In the genomic region with DNA sequence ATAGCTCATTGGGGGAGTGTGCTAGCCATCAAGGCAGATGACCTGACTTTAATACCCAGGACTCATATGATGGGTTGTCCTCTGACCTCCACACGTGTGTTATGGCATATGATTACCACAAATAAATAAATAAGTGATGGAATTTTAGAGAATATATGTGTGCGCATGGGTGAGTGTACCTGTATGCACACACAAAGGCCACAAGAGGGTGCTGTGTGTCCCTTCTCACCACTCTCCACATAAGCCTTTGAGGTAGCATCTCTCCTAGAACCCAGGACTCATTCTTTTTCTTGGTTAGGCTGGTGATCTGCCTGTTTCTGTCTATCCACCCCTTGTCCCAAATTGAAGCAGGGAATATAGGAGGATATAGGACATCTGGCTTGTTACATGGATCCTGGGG, we compare ENCODE assay signal across 15 mouse cellular contexts. TPM values are rescaled to one million over a fixed set of nuclear protein-coding genes. Genes with fewer than 3 reads are reported as not detected.
DNase-seq lines count a peak whose midpoint lies in the region; ATAC-seq and TF ChIP-seq lines count a peak whose summit lies in the region.
"Had no signal": no experiment of that assay in that cellular context is flagged by ENCODE, and none has a peak within 500 bp of the region (broad histone marks: within the 10 kb centered on the region; RNA-seq: fewer than 3 reads in every experiment).

No protein-coding gene starts in this region.

- no peaks in the 10 kb centered on the region; the same call in 1 of the 2 replicates for H3K9me3 ChIP-seq in kidney, embryonic 15.5 days (replicated peaks)
- H3K9me3 ChIP-seq in midbrain, postnatal 0 days (ENCODE audit: low read length), result no peaks in the 10 kb centered on the region
- H3K9me3 ChIP-seq in midbrain, embryonic 10.5 days (replicated peaks), result peaks cover 16% of the 10 kb centered on the region; the same call in 1 of the 2 replicates
- H3K9me3 ChIP-seq: heart, embryonic 15.5 days; liver, embryonic 13.5 days had no signal

- H3K9ac ChIP-seq in kidney, embryonic 15.5 days, result no peak overlapping the region
- no peak overlapping the region for H3K9ac ChIP-seq in midbrain, postnatal 0 days (replicated peaks; ENCODE audit: low read length, poor library complexity, severe bottlenecking)
- H3K9ac ChIP-seq: heart, embryonic 15.5 days; hindbrain, embryonic 13.5 days; liver, embryonic 13.5 days had no signal

- DNase-seq in kidney, adult 2 months, result no peak
- DNase-seq in midbrain, postnatal 0 days (ENCODE audit: low spot score), result no peak
- no peak for DNase-seq in midbrain, embryonic 10.5 days (ENCODE audit: low spot score)
- peak; percentile 65 for DNase-seq in ZHBTc4 (ENCODE audit: low read depth, low spot score)
- no peak for DNase-seq in thymus, adult 2 months
- DNase-seq: cerebellum, adult 2 months; gastrocnemius, postnatal 25 days; kidney, adult 8-10 months; liver, embryonic 13.5 days had no signal

- no peaks in the 10 kb centered on the region for H3K36me3 ChIP-seq in kidney, adult 2 months (ENCODE audit: control insufficient read depth, insufficient read depth, low read length)
- no peaks in the 10 kb centered on the region for H3K36me3 ChIP-seq in kidney, embryonic 15.5 days
- no peaks in the 10 kb centered on the region for H3K36me3 ChIP-seq in midbrain, postnatal 0 days (ENCODE audit: insufficient read depth, low read length)
- no peaks in the 10 kb centered on the region for H3K36me3 ChIP-seq in midbrain, embryonic 10.5 days
- H3K36me3 ChIP-seq in thymus, adult 2 months (ENCODE audit: control insufficient read depth, insufficient read depth, low read length), result no peaks in the 10 kb centered on the region
- H3K36me3 ChIP-seq: heart, embryonic 15.5 days; liver, embryonic 13.5 days had no signal

- 41% methylated on average over 2 of the region's 2 CpGs for WGBS in kidney, adult 2 months
- WGBS in kidney, embryonic 15.5 days, result 58% methylated on average over 2 of the region's 2 CpGs
- WGBS in midbrain, postnatal 0 days, result 50% methylated on average over 2 of the region's 2 CpGs
- 47% methylated on average over 2 of the region's 2 CpGs for WGBS in midbrain, embryonic 10.5 days
- 52% methylated on average over 2 of the region's 2 CpGs for WGBS in thymus, adult 2 months

- H3K27me3 ChIP-seq in kidney, adult 2 months (replicated peaks; ENCODE audit: control insufficient read depth, insufficient read depth, low read length), result no peaks in the 10 kb centered on the region
- no peaks in the 10 kb centered on the region for H3K27me3 ChIP-seq in kidney, embryonic 15.5 days
- H3K27me3 ChIP-seq in midbrain, postnatal 0 days (ENCODE audit: insufficient read depth, low read length), result no peaks in the 10 kb centered on the region
- no peaks in the 10 kb centered on the region for H3K27me3 ChIP-seq in midbrain, embryonic 10.5 days (ENCODE audit: low read depth, poor library complexity, severe bottlenecking)
- H3K27me3 ChIP-seq in thymus, adult 2 months (ENCODE audit: control insufficient read depth, insufficient read depth, low read length), result no peaks in the 10 kb centered on the region
- H3K27me3 ChIP-seq: hindbrain, embryonic 13.5 days; liver, embryonic 13.5 days had no signal

- no peak for ATAC-seq in kidney, embryonic 15.5 days (replicated peaks; ENCODE audit: low FRiP score)
- ATAC-seq in midbrain, postnatal 0 days (ENCODE audit: low FRiP score), result no peak
- ATAC-seq in erythroid progenitor cell, adult 5-6 weeks (replicated peaks; ENCODE audit: low FRiP score, poor library complexity, severe bottlenecking), result no peak

- no peaks in the 10 kb centered on the region for H3K4me1 ChIP-seq in kidney, adult 2 months (ENCODE audit: control insufficient read depth, insufficient read depth, low read length)
- H3K4me1 ChIP-seq in kidney, embryonic 15.5 days, result no peaks in the 10 kb centered on the region
- H3K4me1 ChIP-seq in midbrain, postnatal 0 days (ENCODE audit: insufficient read depth, low read length), result no peaks in the 10 kb centered on the region
- no peaks in the 10 kb centered on the region for H3K4me1 ChIP-seq in midbrain, embryonic 10.5 days
- H3K4me1 ChIP-seq in thymus, adult 2 months (replicated peaks; ENCODE audit: control insufficient read depth, insufficient read depth, low read length), result no peaks in the 10 kb centered on the region
- H3K4me1 ChIP-seq: heart, embryonic 15.5 days; hindbrain, embryonic 13.5 days; liver, embryonic 13.5 days had no signal

- no peak overlapping the region for H3K27ac ChIP-seq in kidney, adult 2 months (ENCODE audit: insufficient read depth, low read depth, low read length)
- H3K27ac ChIP-seq in kidney, embryonic 15.5 days, result no peak overlapping the region
- no peak overlapping the region for H3K27ac ChIP-seq in midbrain, postnatal 0 days (ENCODE audit: low read depth, low read length)
- no peak overlapping the region for H3K27ac ChIP-seq in midbrain, embryonic 10.5 days (replicated peaks)
- H3K27ac ChIP-seq in thymus, adult 2 months (ENCODE audit: control insufficient read depth, insufficient read depth, low read length), result no peak overlapping the region
- H3K27ac ChIP-seq: heart, embryonic 15.5 days; hindbrain, embryonic 13.5 days; liver, embryonic 13.5 days had no signal

- no peak overlapping the region for H3K4me2 ChIP-seq in kidney, embryonic 15.5 days
- no peak overlapping the region for H3K4me2 ChIP-seq in midbrain, postnatal 0 days (ENCODE audit: low read depth, low read length, poor library complexity, severe bottlenecking)
- H3K4me2 ChIP-seq: heart, embryonic 15.5 days; hindbrain, embryonic 13.5 days; liver, embryonic 13.5 days had no signal

- no peak for TF ChIP-seq POLR2A in kidney, adult 2 months (IDR thresholded peaks at IDR 0.05; ENCODE audit: low read depth, low read length)
- TF ChIP-seq POLR2A in thymus, adult 2 months (IDR thresholded peaks at IDR 0.05; ENCODE audit: control insufficient read depth, extremely low read depth, insufficient read depth, low read length, poor library complexity), result no peak

- H3K4me3 ChIP-seq in kidney, adult 2 months (ENCODE audit: insufficient read depth, low read depth, low read length), result no peak overlapping the region
- H3K4me3 ChIP-seq in kidney, embryonic 15.5 days (replicated peaks), result no peak overlapping the region
- H3K4me3 ChIP-seq in midbrain, postnatal 0 days (ENCODE audit: low read depth, low read length), result no peak overlapping the region
- no peak overlapping the region for H3K4me3 ChIP-seq in midbrain, embryonic 10.5 days
- no peak overlapping the region for H3K4me3 ChIP-seq in thymus, adult 2 months (ENCODE audit: control insufficient read depth, insufficient read depth, low read length)
- H3K4me3 ChIP-seq: heart, embryonic 15.5 days; hindbrain, embryonic 13.5 days; liver, embryonic 13.5 days had no signal

- peak; percentile 54 for TF ChIP-seq CTCF in kidney, adult 2 months (conservative IDR thresholded peaks at IDR 0.05; ENCODE audit: insufficient read depth, insufficient read length, low read depth, low read length)
- TF ChIP-seq CTCF in midbrain, postnatal 0 days (IDR thresholded peaks at IDR 0.05), result peak; percentile 45
- TF ChIP-seq CTCF in thymus, adult 2 months (IDR thresholded peaks at IDR 0.05; ENCODE audit: borderline replicate concordance, control insufficient read depth, extremely low read depth, insufficient read depth, low read length, poor library complexity), result no peak

RNA-seq across cellular contexts. Expression of gene Galp, which starts 1.1 kb away (rescaled TPM):
- polyA plus RNA-seq in kidney, adult 2 months (2012; rRNA removed), result not detected in 2 replicates
- polyA plus RNA-seq in kidney, embryonic 15.5 days (2015; fragmentation: Nextera tagmentation; extraction: Ambion mirVana), result not detected in 2 replicates
- not detected in 2 replicates for total RNA-seq in midbrain, postnatal 0 days (2014; rRNA removed)
- polyA plus RNA-seq in midbrain, postnatal 0 days (2015; fragmentation: Nextera tagmentation; extraction: Ambion mirVana), result not detected in 2 replicates
- not detected in 2 replicates for polyA plus RNA-seq in midbrain, embryonic 10.5 days (2016; fragmentation: Nextera tagmentation; extraction: Ambion mirVana)
- total RNA-seq in erythroid progenitor cell, adult 5-6 weeks (2015; ENCODE audit: low replicate concordance), result not detected in 2 replicates
- total RNA-seq in erythroid progenitor cell, adult 5-6 weeks (2017; ENCODE audit: low replicate concordance), result not detected in 2 replicates
- polyA plus RNA-seq in thymus, adult 2 months (2012; rRNA removed), result 0.32 TPM in 1 of 2 replicates, not detected in the other
- total RNA-seq: gastrocnemius, postnatal 25 days; left cerebral cortex, postnatal 14 days; megakaryocyte, adult 5-6 weeks had no signal
- polyA plus RNA-seq: cerebellum, adult 2 months; heart, embryonic 15.5 days; hindbrain, embryonic 13.5 days; liver, embryonic 13.5 days had no signal

RNA-seq across cellular contexts. Expression of gene Zfp444, which starts 23.8 kb away (rescaled TPM):
- polyA plus RNA-seq in kidney, adult 2 months (2012; rRNA removed), result 47.1 and 65.2 TPM in 2 replicates
- polyA plus RNA-seq in kidney, embryonic 15.5 days (2015; fragmentation: Nextera tagmentation; extraction: Ambion mirVana), result 65.5 and 71.4 TPM in 2 replicates
- 86.4 and 92.4 TPM in 2 replicates for total RNA-seq in midbrain, postnatal 0 days (2014; rRNA removed)
- 78.6 and 85.2 TPM in 2 replicates for polyA plus RNA-seq in midbrain, postnatal 0 days (2015; fragmentation: Nextera tagmentation; extraction: Ambion mirVana)
- 81.8 and 86.1 TPM in 2 replicates for polyA plus RNA-seq in midbrain, embryonic 10.5 days (2016; fragmentation: Nextera tagmentation; extraction: Ambion mirVana)
- 0.42 TPM in 1 of 2 replicates, not detected in the other for total RNA-seq in erythroid progenitor cell, adult 5-6 weeks (2015; ENCODE audit: low replicate concordance)
- 4.2 and 11.6 TPM in 2 replicates for total RNA-seq in erythroid progenitor cell, adult 5-6 weeks (2017; ENCODE audit: low replicate concordance)
- 73.1 and 78.6 TPM in 2 replicates for polyA plus RNA-seq in thymus, adult 2 months (2012; rRNA removed)

RNA-seq across cellular contexts. Expression of gene Zscan5b, which starts 26.3 kb away (rescaled TPM):
- polyA plus RNA-seq in kidney, adult 2 months (2012; rRNA removed), result not detected in 2 replicates
- not detected in 2 replicates for polyA plus RNA-seq in kidney, embryonic 15.5 days (2015; fragmentation: Nextera tagmentation; extraction: Ambion mirVana)
- not detected in 2 replicates for total RNA-seq in midbrain, postnatal 0 days (2014; rRNA removed)
- polyA plus RNA-seq in midbrain, postnatal 0 days (2015; fragmentation: Nextera tagmentation; extraction: Ambion mirVana), result not detected in 2 replicates
- not detected in 2 replicates for polyA plus RNA-seq in midbrain, embryonic 10.5 days (2016; fragmentation: Nextera tagmentation; extraction: Ambion mirVana)
- total RNA-seq in erythroid progenitor cell, adult 5-6 weeks (2015; ENCODE audit: low replicate concordance), result not detected in 2 replicates
- not detected in 2 replicates for total RNA-seq in erythroid progenitor cell, adult 5-6 weeks (2017; ENCODE audit: low replicate concordance)
- polyA plus RNA-seq in thymus, adult 2 months (2012; rRNA removed), result not detected in 2 replicates
- total RNA-seq: gastrocnemius, postnatal 25 days; left cerebral cortex, postnatal 14 days; megakaryocyte, adult 5-6 weeks had no signal
- polyA plus RNA-seq: cerebellum, adult 2 months; heart, embryonic 15.5 days; hindbrain, embryonic 13.5 days; liver, embryonic 13.5 days had no signal

RNA-seq across cellular contexts. Expression of gene Zfp787, which starts 40.0 kb away (rescaled TPM):
- polyA plus RNA-seq in kidney, adult 2 months (2012; rRNA removed), result 54.2 and 66.1 TPM in 2 replicates
- polyA plus RNA-seq in kidney, embryonic 15.5 days (2015; fragmentation: Nextera tagmentation; extraction: Ambion mirVana), result 30.7 and 31.9 TPM in 2 replicates
- total RNA-seq in midbrain, postnatal 0 days (2014; rRNA removed), result 65.8 and 66.7 TPM in 2 replicates
- 53.8 and 61.5 TPM in 2 replicates for polyA plus RNA-seq in midbrain, postnatal 0 days (2015; fragmentation: Nextera tagmentation; extraction: Ambion mirVana)
- 25.0 and 27.3 TPM in 2 replicates for polyA plus RNA-seq in midbrain, embryonic 10.5 days (2016; fragmentation: Nextera tagmentation; extraction: Ambion mirVana)
- total RNA-seq in erythroid progenitor cell, adult 5-6 weeks (2015; ENCODE audit: low replicate concordance), result 16.8 and 18.4 TPM in 2 replicates
- total RNA-seq in erythroid progenitor cell, adult 5-6 weeks (2017; ENCODE audit: low replicate concordance), result 4.1 and 7.6 TPM in 2 replicates
- 58.2 and 62.9 TPM in 2 replicates for polyA plus RNA-seq in thymus, adult 2 months (2012; rRNA removed)

RNA-seq across cellular contexts. Expression of gene Epp13, which starts 56.7 kb away (rescaled TPM):
- not detected in 2 replicates for polyA plus RNA-seq in kidney, adult 2 months (2012; rRNA removed)
- polyA plus RNA-seq in kidney, embryonic 15.5 days (2015; fragmentation: Nextera tagmentation; extraction: Ambion mirVana), result not detected in 2 replicates
- not detected in 2 replicates for total RNA-seq in midbrain, postnatal 0 days (2014; rRNA removed)
- polyA plus RNA-seq in midbrain, postnatal 0 days (2015; fragmentation: Nextera tagmentation; extraction: Ambion mirVana), result 0.39 TPM in 1 of 2 replicates, not detected in the other
- not detected in 2 replicates for polyA plus RNA-seq in midbrain, embryonic 10.5 days (2016; fragmentation: Nextera tagmentation; extraction: Ambion mirVana)
- total RNA-seq in erythroid progenitor cell, adult 5-6 weeks (2015; ENCODE audit: low replicate concordance), result not detected in 2 replicates
- not detected in 2 replicates for total RNA-seq in erythroid progenitor cell, adult 5-6 weeks (2017; ENCODE audit: low replicate concordance)
- polyA plus RNA-seq in thymus, adult 2 months (2012; rRNA removed), result not detected in 2 replicates
- total RNA-seq: gastrocnemius, postnatal 25 days; left cerebral cortex, postnatal 14 days; megakaryocyte, adult 5-6 weeks had no signal
- polyA plus RNA-seq: cerebellum, adult 2 months; heart, embryonic 15.5 days; liver, embryonic 13.5 days had no signal
